Mouse (Mus musculus): ENCODE data around the gene Ppfia1.

Gene Ppfia1

DNA sequence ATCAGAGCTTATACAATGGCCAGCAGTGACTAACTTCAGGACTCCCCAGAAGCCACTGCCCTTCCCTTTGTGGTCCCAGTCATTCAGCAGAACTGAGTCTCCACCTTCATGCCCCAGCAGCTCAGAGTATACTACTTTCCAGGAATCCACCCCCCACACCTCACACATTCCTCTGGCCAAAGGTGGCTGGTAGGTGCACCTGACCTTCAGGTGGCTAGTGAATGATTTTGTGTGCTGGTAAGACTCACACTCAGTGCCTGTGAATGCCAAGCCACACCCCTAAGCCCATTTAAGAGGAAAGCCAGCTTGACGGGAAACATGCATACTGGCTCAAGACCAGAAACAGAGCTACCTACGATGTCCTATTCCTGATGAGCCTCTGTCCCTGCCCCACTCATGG is 120.6 kb downstream of the Ppfia1 start:
- no peak for DNase-seq (ENCODE audit: low spot score in 2 of 2)

DNA sequence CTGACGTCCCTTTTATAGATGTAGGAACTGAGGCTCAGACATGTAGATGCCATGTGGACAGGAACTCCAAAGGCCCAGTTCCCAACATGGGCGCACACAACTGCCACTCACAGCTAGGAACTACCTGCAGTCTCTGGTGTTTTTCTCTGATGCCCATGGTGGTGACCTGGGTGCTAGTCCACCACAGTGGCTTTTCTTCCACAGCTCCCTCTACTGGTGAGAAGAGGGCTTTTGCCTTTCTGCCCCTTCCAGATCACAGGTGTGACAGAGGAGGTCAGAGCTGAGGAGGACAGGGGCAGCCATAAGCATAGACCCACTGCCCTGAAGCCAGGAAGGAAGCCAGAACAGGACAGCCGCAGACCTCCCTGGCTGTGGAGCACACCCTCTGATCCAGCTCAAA is 126.1 kb downstream of the Ppfia1 start:
- no peak for DNase-seq (ENCODE audit: low spot score in 2 of 2)
